Mouse (Mus musculus) gastrocnemius, postnatal 4 days (tissue): ENCODE results near the gene Irf2bp1. TPM values are rescaled to one million over a fixed set of nuclear protein-coding genes. Genes with fewer than 3 reads are reported as not detected.

Experiments used
- DNase-seq, 2 experiments: peaks; one replicate each; pipeline ENCODE4 v3.0.0; 2021 to 2022; ENCODE audit warnings: low spot score in 2 of 2, mixed read lengths in 2 of 2
- total RNA-seq, 2 experiments: library from RNA; stranded (reverse); gene quantifications; 2 replicates each; pipeline ENCODE4 v1.2.3; 2021

Gene Irf2bp1
- total RNA-seq, 2 experiments from 2014 or later = 36.6 to 38.1 TPM

GRCm38 (mm10) chr7:19024581-19025255, 20.9 kb downstream of the Irf2bp1 start:
- DNase-seq = peak in 1 of 2 experiments; percentile 54

- DNase-seq = no peak
Measured at GRCm38 (mm10) chr7:19028067-19028466, 24.2 kb downstream of the Irf2bp1 start.

- no peak for DNase-seq
Measured at GRCm38 (mm10) chr7:19029084-19029653, 25.3 kb downstream of the Irf2bp1 start.

GRCm38 (mm10) chr7:19031641-19032040, 27.8 kb downstream of the Irf2bp1 start:
- no peak for DNase-seq

GRCm38 (mm10) chr7:19044616-19045015, 40.8 kb downstream of the Irf2bp1 start:
- no peak for DNase-seq

- DNase-seq = no peak
Measured at GRCm38 (mm10) chr7:19046286-19047069, 42.6 kb downstream of the Irf2bp1 start.

- DNase-seq = no peak
Measured at GRCm38 (mm10) chr7:19048006-19048527, 44.2 kb downstream of the Irf2bp1 start.

GRCm38 (mm10) chr7:19049252-19049651, 45.4 kb downstream of the Irf2bp1 start:
- DNase-seq = no peak

GRCm38 (mm10) chr7:19050172-19050571, 46.3 kb downstream of the Irf2bp1 start:
- DNase-seq = no peak

- DNase-seq = no peak
Measured at GRCm38 (mm10) chr7:19051161-19051560, 47.3 kb downstream of the Irf2bp1 start.

- DNase-seq = no peak
Measured at GRCm38 (mm10) chr7:19052345-19053135, 48.7 kb downstream of the Irf2bp1 start.

- no peak for DNase-seq
Measured at GRCm38 (mm10) chr7:19053136-19053532, 49.3 kb downstream of the Irf2bp1 start.

- DNase-seq = peak in 1 of 2 experiments; percentile 60
Measured at GRCm38 (mm10) chr7:19054047-19054776, 50.4 kb downstream of the Irf2bp1 start, which contains the start of gene Rsph6a. Gene Rsph6a, plus strand, starts transcription at chr7:19054690.

GRCm38 (mm10) chr7:19054777-19055076, 50.9 kb downstream of the Irf2bp1 start:
- no peak for DNase-seq

GRCm38 (mm10) chr7:19055108-19055507, 51.3 kb downstream of the Irf2bp1 start:
- DNase-seq = no peak

Other genes with a start within 250 kb of the Irf2bp1 start
- not detected for gene Psg19, start 205.5 kb upstream of the Irf2bp1 start, total RNA-seq
- not detected for gene Psg17, start 182.4 kb upstream of the Irf2bp1 start, total RNA-seq
- gene Mill2, start 164.1 kb upstream of the Irf2bp1 start, total RNA-seq = 1 to 10 TPM; 4.3 to 4.6 TPM
- 1 to 10 TPM; 2.6 TPM for gene Pglyrp1, start 132.7 kb upstream of the Irf2bp1 start, total RNA-seq
- gene Ccdc61, start 93.6 kb upstream of the Irf2bp1 start, total RNA-seq = 10 to 100 TPM; 12.5 to 15.7 TPM
- 1 to 10 TPM; 4.0 to 4.2 TPM for gene Nova2, start 78.2 kb upstream of the Irf2bp1 start, total RNA-seq
- not detected for gene Nanos2, start 16.6 kb upstream of the Irf2bp1 start, total RNA-seq
- gene Mypop, start 12.8 kb upstream of the Irf2bp1 start, total RNA-seq = 1 to 10 TPM; 3.2 to 3.7 TPM
- under 1 TPM in 1 of 2 experiments, not detected in 1; 0.13 TPM for gene Foxa3, start 19.5 kb downstream of the Irf2bp1 start, total RNA-seq
- gene Sympk, start 20.3 kb downstream of the Irf2bp1 start, total RNA-seq = 10 to 100 TPM; 61.4 to 63.8 TPM
- not detected for gene Rsph6a, start 50.6 kb downstream of the Irf2bp1 start, total RNA-seq
- gene Dmwd, start 72.2 kb downstream of the Irf2bp1 start, total RNA-seq = 10 to 100 TPM; 52.4 to 55.4 TPM
- 100 to 1,000 TPM; 287 to 292 TPM for gene Dmpk, start 79.8 kb downstream of the Irf2bp1 start, total RNA-seq
- gene Six5, start 90.5 kb downstream of the Irf2bp1 start, total RNA-seq = 10 to 100 TPM; 13.5 to 14.7 TPM
- under 1 TPM; 0.34 to 0.62 TPM for gene Gm4969, start 114.3 kb downstream of the Irf2bp1 start, total RNA-seq
- 1 to 10 TPM; 8.0 to 8.4 TPM for gene Fbxo46, start 115.8 kb downstream of the Irf2bp1 start, total RNA-seq
- 1 to 10 TPM; 7.7 to 8.8 TPM for gene Qpctl, start 145.2 kb downstream of the Irf2bp1 start, total RNA-seq
- 100 to 1,000 TPM in 1 of 2 experiments, 10 to 100 TPM in 1; 85.4 to 103 TPM for gene Snrpd2, start 145.7 kb downstream of the Irf2bp1 start, total RNA-seq
- gene Gipr, start 162.1 kb downstream of the Irf2bp1 start, total RNA-seq = under 1 TPM; 0.13 to 0.15 TPM
- gene Eml2, start 172.4 kb downstream of the Irf2bp1 start, total RNA-seq = 10 to 100 TPM; 17.0 to 18.1 TPM
- gene Gpr4, start 208.5 kb downstream of the Irf2bp1 start, total RNA-seq = 1 to 10 TPM; 2.2 to 2.7 TPM
- 10 to 100 TPM; 30.7 to 31.3 TPM for gene Opa3, start 224.3 kb downstream of the Irf2bp1 start, total RNA-seq